Mouse (Mus musculus): ENCODE measurements around the gene Pfkm. TPM values are rescaled to one million over a fixed set of nuclear protein-coding genes. Genes with fewer than 3 reads are reported as not detected.

Gene Pfkm
- polyA plus RNA-seq, 1 experiment = 6.4 TPM

DNA sequence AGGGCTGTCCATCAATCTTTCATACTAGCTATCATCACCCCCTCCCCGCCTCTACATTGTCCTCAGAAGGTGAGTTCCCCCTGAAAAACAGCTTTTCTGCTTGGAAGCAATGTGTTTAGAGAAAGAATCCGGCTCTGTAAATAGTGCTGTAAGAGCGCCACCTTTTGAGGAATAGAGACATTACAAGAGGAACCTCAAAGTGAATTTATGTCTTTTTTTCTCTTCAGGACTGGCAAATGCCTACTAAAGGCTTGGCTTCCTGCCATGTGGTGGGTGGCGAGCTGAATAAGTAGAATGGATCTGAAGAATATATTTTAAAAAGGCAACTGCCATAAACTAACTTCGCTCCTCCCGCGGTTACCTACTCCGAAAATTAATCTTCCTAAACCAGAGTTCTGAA, 81.4 kb downstream of the Pfkm start:
- no peak overlapping the region for H3K4me3 ChIP-seq (ENCODE audit: extremely low read depth, insufficient read depth, insufficient read length)
- H3K4me1 ChIP-seq (ENCODE audit: control insufficient read depth, insufficient read depth, insufficient read length) = no peaks in the 10 kb centered on the region
- 28% methylated on average over 8 of the region's 8 CpGs for WGBS
- no peak for TF ChIP-seq POLR2A (IDR thresholded peaks at IDR 0.05; ENCODE audit: low read depth, low read length)
- no peak for TF ChIP-seq CTCF (IDR thresholded peaks at IDR 0.05; ENCODE audit: extremely low read depth, insufficient read depth, insufficient read length, insufficient replicate concordance)
- no peaks in the 10 kb centered on the region for H3K36me3 ChIP-seq (ENCODE audit: control insufficient read depth, insufficient read depth, low read length)
- H3K27me3 ChIP-seq (ENCODE audit: control insufficient read depth, insufficient read depth, low read length) = 0 out of 2 replicates have a peak, but pooled peaks cover 2% of the 10 kb centered on the region
- no peak overlapping the region for H3K27ac ChIP-seq (ENCODE audit: insufficient read depth, low read length)
- DNase-seq (ENCODE audit: low read depth in 1 of 2, low spot score in 2 of 2) = no peak

DNA sequence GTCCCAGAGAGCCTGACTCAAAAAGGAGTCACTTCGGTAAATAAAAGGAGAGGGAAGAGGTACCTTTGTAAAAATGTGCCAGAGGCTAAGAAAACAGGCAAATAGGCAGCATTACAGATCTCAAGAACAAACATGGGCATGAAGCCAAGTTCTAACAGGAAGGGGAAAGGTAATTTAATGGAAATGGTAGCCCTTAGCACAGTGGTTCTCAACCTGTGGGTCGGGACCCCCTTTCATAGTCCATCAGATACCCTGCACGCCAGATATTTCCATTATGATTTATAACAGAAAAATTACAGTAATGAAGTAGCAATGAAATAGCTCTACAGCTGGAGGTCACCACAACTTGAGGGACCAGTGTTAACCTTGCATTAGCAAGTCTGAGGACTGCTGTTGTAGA, 84.9 kb downstream of the Pfkm start:
- WGBS = 76% methylated on average over 3 of the region's 3 CpGs
- H3K27ac ChIP-seq (ENCODE audit: insufficient read depth, low read length) = no peak overlapping the region
- no peak for DNase-seq (ENCODE audit: low read depth in 1 of 2, low spot score in 2 of 2)
- no peak overlapping the region for H3K4me3 ChIP-seq (ENCODE audit: extremely low read depth, insufficient read depth, insufficient read length)
- no peaks in the 10 kb centered on the region for H3K4me1 ChIP-seq (ENCODE audit: control insufficient read depth, insufficient read depth, insufficient read length)
- peaks cover 2% of the 10 kb centered on the region; the same call in 1 of the 2 replicates for H3K27me3 ChIP-seq (ENCODE audit: control insufficient read depth, insufficient read depth, low read length)
- no peak for TF ChIP-seq POLR2A (IDR thresholded peaks at IDR 0.05; ENCODE audit: low read depth, low read length)
- TF ChIP-seq CTCF (IDR thresholded peaks at IDR 0.05; ENCODE audit: extremely low read depth, insufficient read depth, insufficient read length, insufficient replicate concordance) = no peak
- H3K36me3 ChIP-seq (ENCODE audit: control insufficient read depth, insufficient read depth, low read length) = no peaks in the 10 kb centered on the region

DNA sequence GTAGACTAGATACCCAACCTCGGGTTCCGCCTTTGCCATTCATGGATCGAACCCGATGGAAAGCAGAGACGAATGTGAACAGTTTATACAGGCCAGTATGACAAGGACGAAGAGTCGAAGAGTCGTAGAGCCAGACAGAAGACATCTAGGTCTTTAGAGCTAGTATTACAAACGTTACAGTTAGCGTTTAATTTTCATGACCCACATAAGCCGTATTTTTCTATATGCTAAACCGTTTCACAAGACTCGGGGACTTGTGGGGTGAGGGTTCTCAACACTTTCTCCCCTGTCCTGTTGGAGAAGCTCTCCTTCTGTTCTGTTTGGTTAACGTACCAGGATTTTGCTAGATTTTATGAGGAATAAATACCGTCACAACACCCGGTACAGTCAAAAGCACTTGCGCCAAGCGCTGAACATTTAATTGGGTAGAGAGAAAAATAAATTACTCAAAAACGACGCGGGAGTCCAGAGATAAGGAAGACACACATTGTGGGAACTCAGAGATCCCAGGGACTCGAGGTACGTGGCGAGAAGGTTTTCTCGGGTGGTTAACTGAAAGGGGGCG, 88.3 kb downstream of the Pfkm start:
- no peak for DNase-seq (ENCODE audit: low read depth in 1 of 2, low spot score in 2 of 2)
- Histone ChIP-seq H3K4me1 (ENCODE audit: control insufficient read depth, insufficient read depth, insufficient read length) (no peaks in the 10 kb centered on the region), H3K27ac (ENCODE audit: insufficient read depth, low read length) (no peak overlapping the region), H3K4me3 (ENCODE audit: extremely low read depth, insufficient read depth, insufficient read length) (peak overlapping the region; percentile 63; the same call in 1 of the 2 replicates), H3K36me3 (ENCODE audit: control insufficient read depth, insufficient read depth, low read length) (no peaks in the 10 kb centered on the region), H3K27me3 (ENCODE audit: control insufficient read depth, insufficient read depth, low read length) (peaks cover 2% of the 10 kb centered on the region; the same call in 1 of the 2 replicates)
- TF ChIP-seq POLR2A (IDR thresholded peaks at IDR 0.05; ENCODE audit: low read depth, low read length) (no peak), CTCF (IDR thresholded peaks at IDR 0.05; ENCODE audit: extremely low read depth, insufficient read depth, insufficient read length, insufficient replicate concordance) (no peak)
- WGBS = 16% methylated on average over 26 of the region's 26 CpGs

DNA sequence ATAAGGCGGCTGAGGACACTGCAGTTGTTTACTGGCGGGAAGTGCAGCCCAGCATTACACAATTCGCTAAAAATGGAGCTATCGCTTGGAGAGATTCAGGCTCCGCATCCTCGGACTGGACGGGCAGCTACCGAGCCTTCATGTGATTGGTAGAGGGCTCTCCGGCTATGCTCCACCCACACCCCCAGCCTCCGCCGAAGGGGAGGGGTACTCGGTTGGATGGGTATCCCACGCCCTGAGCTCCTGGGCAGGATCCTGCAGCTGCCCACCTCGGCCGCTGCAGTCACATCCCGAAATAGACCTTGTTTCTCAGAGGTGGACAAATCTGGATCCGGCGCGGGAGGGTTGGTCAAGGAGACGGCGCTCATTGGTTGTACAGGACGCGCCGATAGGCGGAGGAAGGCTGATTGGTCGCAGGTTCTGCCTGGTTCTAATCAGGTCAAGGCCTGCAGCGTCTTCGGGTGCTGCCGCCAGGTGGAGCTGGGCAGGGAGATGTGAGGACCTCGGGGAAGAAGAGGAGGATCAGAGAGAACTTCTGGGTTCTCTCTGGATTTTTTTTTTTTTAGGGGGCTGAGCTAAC, 88.8 kb downstream of the Pfkm start:
- Histone ChIP-seq H3K4me1 (ENCODE audit: control insufficient read depth, insufficient read depth, insufficient read length) (no peaks in the 10 kb centered on the region), H3K27me3 (ENCODE audit: control insufficient read depth, insufficient read depth, low read length) (peaks cover 2% of the 10 kb centered on the region; the same call in 1 of the 2 replicates), H3K36me3 (ENCODE audit: control insufficient read depth, insufficient read depth, low read length) (no peaks in the 10 kb centered on the region), H3K4me3 (ENCODE audit: extremely low read depth, insufficient read depth, insufficient read length) (peak overlapping the region; percentile 63), H3K27ac (ENCODE audit: insufficient read depth, low read length) (no peak overlapping the region)
- peak; percentile 66 for TF ChIP-seq CTCF (IDR thresholded peaks at IDR 0.05; ENCODE audit: extremely low read depth, insufficient read depth, insufficient read length, insufficient replicate concordance)
- TF ChIP-seq POLR2A (IDR thresholded peaks at IDR 0.05; ENCODE audit: low read depth, low read length) = no peak
- under 1% methylated on average over 30 of the region's 30 CpGs for WGBS
- peak; percentile 51 to 78 for DNase-seq (ENCODE audit: low read depth in 1 of 2, low spot score in 2 of 2)

Other genes with a start within 250 kb of the Pfkm start
- gene Hdac7, start 248.1 kb upstream of the Pfkm start, polyA plus RNA-seq (2012; rRNA removed) = 104 and 137 TPM in 2 replicates
- 0.70 and 0.96 TPM in 2 replicates for gene Vdr, start 182.0 kb upstream of the Pfkm start, polyA plus RNA-seq (2012; rRNA removed)
- gene Tmem106c, start 128.4 kb upstream of the Pfkm start, polyA plus RNA-seq (2012; rRNA removed) = 17.2 and 22.9 TPM in 2 replicates
- gene Col2a1, start 87.9 kb upstream of the Pfkm start, polyA plus RNA-seq (2012; rRNA removed) = 0.02 TPM in 2 replicates
- gene Senp1, start 1.2 kb downstream of the Pfkm start, polyA plus RNA-seq (2012; rRNA removed) = 9.9 and 11.4 TPM in 2 replicates
- 18.8 and 24.4 TPM in 2 replicates for gene Asb8, start 73.0 kb downstream of the Pfkm start, polyA plus RNA-seq (2012; rRNA removed)
- 0.84 and 0.88 TPM in 2 replicates for gene Ccdc184, start 74.6 kb downstream of the Pfkm start, polyA plus RNA-seq (2012; rRNA removed)
- gene Olfr288, start 103.0 kb downstream of the Pfkm start, polyA plus RNA-seq (2012; rRNA removed) = not detected in 2 replicates
- not detected in 2 replicates for gene Gm44579, start 128.4 kb downstream of the Pfkm start, polyA plus RNA-seq (2012; rRNA removed)
- not detected in 2 replicates for gene Olfr287, start 128.5 kb downstream of the Pfkm start, polyA plus RNA-seq (2012; rRNA removed)
- not detected in 2 replicates for gene Olfr286, start 141.9 kb downstream of the Pfkm start, polyA plus RNA-seq (2012; rRNA removed)
- gene H1fnt, start 164.7 kb downstream of the Pfkm start, polyA plus RNA-seq (2012; rRNA removed) = not detected in 2 replicates
- gene Zfp641, start 203.6 kb downstream of the Pfkm start, polyA plus RNA-seq (2012; rRNA removed) = 0.09 and 0.22 TPM in 2 replicates
- gene Olfr285, start 224.8 kb downstream of the Pfkm start, polyA plus RNA-seq (2012; rRNA removed) = not detected in 2 replicates
- gene Olfr284, start 248.4 kb downstream of the Pfkm start, polyA plus RNA-seq (2012; rRNA removed) = not detected in 2 replicates